Mouse (Mus musculus): ENCODE results near the gene Ddb2.

- TF ChIP-seq MYOG (IDR thresholded peaks at IDR 0.05; ENCODE audit: control insufficient read depth, extremely low read depth, insufficient read length) (no peak), MAX (IDR thresholded peaks at IDR 0.05) (no peak), CTCF (IDR thresholded peaks at IDR 0.05; ENCODE audit: control insufficient read depth, insufficient read depth, insufficient read length) (no peak), USF1 (IDR thresholded peaks at IDR 0.05; ENCODE audit: low read depth) (no peak), FOSL1 (IDR thresholded peaks at IDR 0.05; ENCODE audit: insufficient read depth, low read length, poor library complexity, severe bottlenecking) (no peak), CEBPB (IDR thresholded peaks at IDR 0.05; ENCODE audit: low read depth) (no peak)
Observed at GRCm38 (mm10) chr2:91263692-91264660, 27.2 kb upstream of the Ddb2 start.

Data from C2C12 (cell line).